ENCODE assay signal across 12 mouse cellular contexts in the genomic region with DNA sequence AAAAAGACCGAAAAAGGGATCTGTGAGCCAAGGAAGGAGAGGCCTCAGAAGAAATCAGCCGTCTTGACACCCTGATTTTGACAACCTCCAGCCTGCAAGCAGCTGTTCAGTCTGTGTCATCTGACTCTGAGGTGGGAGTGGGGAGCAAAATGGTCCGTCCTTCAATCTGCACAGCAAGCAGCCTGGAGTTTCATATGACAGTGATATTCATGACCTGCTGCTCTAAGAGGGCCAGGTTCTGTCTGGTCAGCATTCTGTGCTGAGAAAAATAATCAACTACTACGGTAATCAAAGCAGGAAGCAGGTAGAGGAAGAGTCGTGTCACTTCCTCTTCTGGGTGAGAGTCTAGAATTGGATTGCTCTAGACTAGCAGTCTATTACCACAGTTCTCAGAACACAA. TPM values are rescaled to one million over a fixed set of nuclear protein-coding genes. Genes with fewer than 3 reads are reported as not detected.
DNase-seq lines count a peak whose midpoint lies in the region; ATAC-seq lines count a peak whose summit lies in the region.
"Had no signal": no experiment of that assay in that cellular context is flagged by ENCODE, and none has a peak within 500 bp of the region (broad histone marks: within the 10 kb centered on the region; RNA-seq: fewer than 3 reads in every experiment).

No protein-coding gene starts in this region.

- peak; percentile 57 for ATAC-seq in activated CD4-positive, CD25-positive, alpha-beta regulatory T cell, adult 4 months
- no peak for ATAC-seq in forebrain, embryonic 12.5 days (ENCODE audit: low FRiP score)

- H3K27ac ChIP-seq in forebrain, embryonic 12.5 days = no peak overlapping the region
- H3K27ac ChIP-seq: midbrain, embryonic 12.5 days had no signal

- H3K4me2 ChIP-seq in forebrain, embryonic 12.5 days = no peak overlapping the region
- H3K4me2 ChIP-seq: midbrain, embryonic 12.5 days; stomach, embryonic 15.5 days had no signal

- DNase-seq in left cerebral cortex, postnatal 4 days = peak; percentile 24
- no peak for DNase-seq in left cerebral cortex, adult 8-10 months (ENCODE audit: low spot score in 2 of 2)
- peak; percentile 64 for DNase-seq in CD4-positive, CD25-positive, alpha-beta regulatory T cell, adult 2 months (ENCODE audit: low read depth, low spot score)
- DNase-seq in lung, postnatal 10 days = peak; percentile 39
- no peak for DNase-seq in natural killer cell, adult 2 months (ENCODE audit: low spot score in 2 of 2)
- DNase-seq: adrenal gland, postnatal 10 days; cerebellum, adult 9-11 months; kidney, adult 11 months had no signal

- intact Hi-C loops in left cerebral cortex, postnatal 4 days (cut with DNase I) = no loop called here

- no peak overlapping the region for H3K9ac ChIP-seq in forebrain, embryonic 12.5 days
- H3K9ac ChIP-seq: midbrain, embryonic 12.5 days; stomach, embryonic 15.5 days had no signal

- H3K4me1 ChIP-seq in forebrain, embryonic 12.5 days = peaks cover 18% of the 10 kb centered on the region

- H3K9me3 ChIP-seq in forebrain, embryonic 12.5 days = no peaks in the 10 kb centered on the region
- H3K9me3 ChIP-seq: midbrain, embryonic 12.5 days; stomach, embryonic 15.5 days had no signal

- H3K36me3 ChIP-seq in forebrain, embryonic 12.5 days (replicated peaks) = no peaks in the 10 kb centered on the region
- H3K36me3 ChIP-seq: midbrain, embryonic 12.5 days; stomach, embryonic 15.5 days had no signal

- no peaks in the 10 kb centered on the region for H3K27me3 ChIP-seq in forebrain, embryonic 12.5 days
- H3K27me3 ChIP-seq: midbrain, embryonic 12.5 days; stomach, embryonic 15.5 days had no signal

- 79% methylated on average over 5 of the region's 5 CpGs for WGBS in forebrain, embryonic 12.5 days

- H3K4me3 ChIP-seq in forebrain, embryonic 12.5 days (replicated peaks) = no peak overlapping the region
- H3K4me3 ChIP-seq: midbrain, embryonic 12.5 days; stomach, embryonic 15.5 days had no signal

RNA-seq across cellular contexts. Expression of gene Cd47, which starts 1.1 kb away (rescaled TPM):
- total RNA-seq in left cerebral cortex, postnatal 4 days (2021) = 100 to 1,000 TPM; 214 to 231 TPM
- total RNA-seq in left cerebral cortex, adult 8-10 months (2022) = 100 to 1,000 TPM; 239 to 271 (median 254) TPM
- polyA plus RNA-seq in activated CD4-positive, CD25-positive, alpha-beta regulatory T cell, adult 4 months (2017; shearing (Covaris generic)) = 100 to 1,000 TPM; 296 to 343 TPM
- 61.0 and 61.4 TPM in 2 replicates for polyA plus RNA-seq in forebrain, embryonic 12.5 days (2016; fragmentation: Nextera tagmentation; extraction: Ambion mirVana)

Comparison
In these comparisons a context has a peak if more than half of its experiments do, and no peak if none do; other contexts are left out.
1. DNase-seq: peak in left cerebral cortex, postnatal 4 days (single experiment), CD4-positive, CD25-positive, alpha-beta regulatory T cell, adult 2 months (single experiment) and lung, postnatal 10 days (single experiment); none in left cerebral cortex, adult 8-10 months (0 of 2) and natural killer cell, adult 2 months (0 of 2).